In the genomic region with DNA sequence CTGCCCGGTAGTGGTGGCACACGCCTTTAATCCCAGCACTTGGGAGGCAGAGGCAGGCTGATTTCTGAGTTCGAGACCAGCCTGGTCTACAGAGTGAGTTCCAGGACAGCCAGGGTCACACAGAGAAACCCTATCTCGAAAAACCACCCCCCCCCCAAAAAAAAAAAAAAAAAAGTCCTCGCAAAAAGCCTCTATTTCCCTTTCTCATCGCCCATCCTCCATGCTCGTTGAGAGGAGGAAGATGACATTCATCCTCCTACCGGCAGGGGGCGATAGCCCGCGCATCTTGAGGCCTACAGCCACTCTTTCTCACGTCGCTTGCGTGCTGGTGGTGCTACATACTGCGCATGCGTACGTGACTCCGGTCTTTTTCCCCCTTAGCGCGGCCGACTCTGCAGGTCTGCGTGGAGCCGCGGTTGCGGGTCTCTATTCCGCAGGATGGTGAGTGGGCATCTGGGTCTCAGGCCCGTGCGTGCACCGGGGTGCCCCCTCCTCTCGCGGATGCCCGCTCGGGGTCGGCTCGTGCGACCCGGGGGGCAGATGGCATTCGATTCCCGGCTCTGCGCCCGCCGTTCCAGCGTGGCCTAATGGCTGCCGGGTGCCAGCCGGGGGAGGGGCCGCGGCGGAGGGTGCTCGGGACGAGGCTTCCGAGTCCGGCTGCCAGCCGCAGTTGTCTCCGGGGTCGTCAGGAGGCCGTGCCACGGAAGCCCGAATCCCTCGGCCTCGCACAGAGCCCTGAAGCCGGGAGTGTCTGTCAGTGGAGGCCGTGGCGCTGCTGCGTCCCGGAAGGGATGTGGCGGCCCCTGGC, we compare ENCODE assay signal across 8 mouse cellular contexts. TPM values are rescaled to one million over a fixed set of nuclear protein-coding genes. Genes with fewer than 3 reads are reported as not detected.
A peak's percentile ranks its signal among the peaks of the same experiment; 100 is the strongest.
DNase-seq lines count a peak whose midpoint lies in the region; ATAC-seq lines count a peak whose summit lies in the region.

A gene (plus strand): TSS at position 297 of the 808 bp plus-strand sequence.

- peak; percentile 98 for DNase-seq in adipocyte (ENCODE audit: low spot score)
- peak; percentile 99 for DNase-seq in embryo, embryonic 10 days (ENCODE audit: low spot score)
- DNase-seq in gastrocnemius, postnatal 10 days, result peak; percentile 97
- DNase-seq in induced T-regulatory cell, adult 2 months (ENCODE audit: low read depth), result peak; percentile 98
- DNase-seq in left cerebral cortex, adult 9 months (ENCODE audit: low spot score in 2 of 2), result peak; percentile 88 to 97
- DNase-seq in right cerebral cortex, postnatal 14 days, result peak; percentile 97
- peak; percentile 90 to 94 for DNase-seq in urinary bladder, postnatal 36 days (ENCODE audit: low spot score in 2 of 2)

- peak; percentile 96 for ATAC-seq in megakaryocyte progenitor cell, adult 5-6 weeks (replicated peaks; ENCODE audit: poor library complexity)

RNA-seq across cellular contexts. Expression of the gene that starts here (rescaled TPM):
- total RNA-seq in gastrocnemius, postnatal 10 days (2021), result 10 to 100 TPM; 60.8 to 65.1 TPM
- total RNA-seq in megakaryocyte progenitor cell, adult 5-6 weeks (2015), result 475 and 483 TPM in 2 replicates
- total RNA-seq in megakaryocyte progenitor cell, adult 5-6 weeks (2017), result 228 and 280 TPM in 2 replicates

Comparison
In these comparisons a context has a peak if more than half of its experiments do, and no peak if none do; other contexts are left out.
1. Peak in every context shown above with its lines: DNase-seq and ATAC-seq.